Mouse (Mus musculus): ENCODE results near the gene Gm5890.
"Not testable (repeated sequence)": the region's sequence is repeated elsewhere in the genome, so short reads cannot be mapped to it uniquely, and the experiment has no call there.

Gm5890 gene

GRCm38 (mm10) chr7:20262734-20263133 lies at the start of gene Gm5890:
Gm5890 (minus strand) TSS chr7:20262834.
- not testable (repeated sequence) for DNase-seq (ENCODE audit: low spot score)

GRCm38 (mm10) chr7:20233728-20234127 lies 28.9 kb downstream of the Gm5890 start, which contains the start of gene Gm4498:
Gm4498 (minus strand) TSS chr7:20233828.
- not testable (repeated sequence) for DNase-seq (ENCODE audit: low spot score)
